In genomic region chr13:103109872-103110271, GRCm38 (mm10) we compare ENCODE assay signal across 8 mouse cellular contexts.
A peak's percentile ranks its signal among the peaks of the same experiment; 100 is the strongest.
DNase-seq lines count a peak whose midpoint lies in the region; ATAC-seq and TF ChIP-seq lines count a peak whose summit lies in the region.

No protein-coding gene starts in this region.

- H3K4me2 ChIP-seq in neural tube, embryonic 12.5 days (replicated peaks) = no peak overlapping the region

- no peaks in the 10 kb centered on the region for H3K79me2 ChIP-seq in liver, adult 2 months (ENCODE audit: control insufficient read depth, insufficient read depth, low read length)

- H3K9me3 ChIP-seq in neural tube, embryonic 12.5 days = no peaks in the 10 kb centered on the region

- H3K4me1 ChIP-seq in liver, adult 2 months (ENCODE audit: control insufficient read depth, insufficient read depth, low read length) = no peaks in the 10 kb centered on the region
- H3K4me1 ChIP-seq in neural tube, embryonic 12.5 days = 0 out of 2 replicates have a peak, but pooled peaks cover 9% of the 10 kb centered on the region

- ATAC-seq in Patski = no peak
- ATAC-seq in neural tube, embryonic 12.5 days (ENCODE audit: low FRiP score, low read depth) = 0 out of 2 replicates have a peak, but pooled peaks have one; percentile 45

- no peak overlapping the region for H3K9ac ChIP-seq in liver, adult 2 months (ENCODE audit: low read depth, low read length)
- H3K9ac ChIP-seq in neural tube, embryonic 12.5 days = no peak overlapping the region

- DNase-seq in 416B (ENCODE audit: low read depth) = peak; percentile 91
- no peak for DNase-seq in Patski (ENCODE audit: low read depth, low spot score)
- peak; percentile 50 for DNase-seq in cerebellum, adult 9-11 months
- DNase-seq in frontal cortex, postnatal 14 days (ENCODE audit: low spot score in 2 of 2) = peak; percentile 50 to 68
- peak; percentile 50 to 77 for DNase-seq in kidney, adult 8-10 months
- DNase-seq in liver, adult 2 months (ENCODE audit: extremely low read depth, low read depth, low spot score) = peak; percentile 32
- peak; percentile 49 for DNase-seq in thymus, postnatal 25 days

- no peak overlapping the region for H3K27ac ChIP-seq in liver, adult 2 months (replicated peaks; ENCODE audit: insufficient read depth, low read depth, low read length)
- H3K27ac ChIP-seq in neural tube, embryonic 12.5 days = no peak overlapping the region

- no peaks in the 10 kb centered on the region for H3K27me3 ChIP-seq in Patski
- 0 out of 2 replicates have a peak, but pooled peaks cover 2% of the 10 kb centered on the region for H3K27me3 ChIP-seq in liver, adult 2 months (ENCODE audit: control insufficient read depth, insufficient read depth, low read length)
- H3K27me3 ChIP-seq in neural tube, embryonic 12.5 days (replicated peaks) = no peaks in the 10 kb centered on the region

- TF ChIP-seq CTCF in Patski (IDR thresholded peaks at IDR 0.05) = peak; percentile 85
- TF ChIP-seq CTCF in liver, adult 2 months (IDR thresholded peaks at IDR 0.05; ENCODE audit: low read depth, low read length) = peak; percentile 73

- TF ChIP-seq POLR2A in liver, adult 2 months (IDR thresholded peaks at IDR 0.05; ENCODE audit: extremely low read depth, insufficient read depth, low read length) = no peak

- H3K36me3 ChIP-seq in liver, adult 2 months (ENCODE audit: control insufficient read depth, insufficient read depth, low read length) = no peaks in the 10 kb centered on the region
- no peaks in the 10 kb centered on the region for H3K36me3 ChIP-seq in neural tube, embryonic 12.5 days

- POLR2A ChIA-PET in Patski (lab: Charles Lee) = interaction anchor here (0.7 kb wide), 1 partner anchor 200 kb away, joined by 4 read pairs; no protein-coding TSS in a partner anchor

- H3K4me3 ChIP-seq in liver, adult 2 months (ENCODE audit: insufficient read depth, low read depth, low read length) = no peak overlapping the region
- no peak overlapping the region for H3K4me3 ChIP-seq in neural tube, embryonic 12.5 days

- in situ Hi-C loops in Patski (cut with MboI; ENCODE audit: low pct_unique_long_range_greater_than_20kb) = loop anchor here (5.0 to 10.0 kb wide), 2 partner anchors 205 to 428 kb away; no protein-coding TSS in a partner anchor

- CTCF ChIA-PET in Patski (lab: Charles Lee) = interaction anchor here (1.3 kb wide), 1 partner anchor 11 kb away, joined by 5 read pairs; no protein-coding TSS in a partner anchor

- 28% methylated on average over 10 of the region's 10 CpGs for WGBS in liver, adult 2 months
- WGBS in neural tube, embryonic 12.5 days = 37% methylated on average over 10 of the region's 10 CpGs
